Comparison of ENCODE assay signal across 30 mouse cellular contexts in the genomic region with DNA sequence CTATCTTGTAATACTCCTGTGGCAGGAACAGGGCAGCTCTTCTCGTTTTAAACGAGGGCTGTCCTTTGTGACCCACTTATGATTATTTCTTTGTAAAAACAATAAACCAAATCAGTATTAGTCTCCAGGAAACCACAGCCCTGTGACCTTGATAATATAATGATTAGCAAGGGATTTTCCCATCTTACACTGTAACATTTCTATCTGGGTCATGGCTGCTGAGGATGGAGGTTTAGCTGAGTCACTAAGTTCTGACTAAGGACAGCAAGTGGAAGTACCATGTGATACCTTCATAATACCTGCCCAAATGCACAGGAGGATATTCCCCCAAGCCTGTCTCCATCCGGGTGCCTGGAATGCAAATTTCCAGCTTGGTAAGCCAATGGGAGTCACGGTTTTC. TPM values are rescaled to one million over a fixed set of nuclear protein-coding genes. Genes with fewer than 3 reads are reported as not detected.
A peak's percentile ranks its signal among the peaks of the same experiment; 100 is the strongest.
DNase-seq lines count a peak whose midpoint lies in the region; ATAC-seq and TF ChIP-seq lines count a peak whose summit lies in the region.
"Had no signal": no experiment of that assay in that cellular context is flagged by ENCODE, and none has a peak within 500 bp of the region (broad histone marks: within the 10 kb centered on the region; RNA-seq: fewer than 3 reads in every experiment).

No protein-coding gene starts in this region.

- H3K36me3 ChIP-seq in CH12.LX (replicated peaks in 1 of 2; ENCODE audit: control insufficient read depth in 1 of 2, insufficient read depth in 1 of 2, low read length in 1 of 2) = no peaks in the 10 kb centered on the region
- no peaks in the 10 kb centered on the region for H3K36me3 ChIP-seq in intestine, embryonic 15.5 days
- H3K36me3 ChIP-seq: embryonic facial prominence, embryonic 10.5 days; embryonic facial prominence, embryonic 15.5 days; forebrain, embryonic 12.5 days; G1E; heart, embryonic 13.5 days; hindbrain, embryonic 10.5 days; hindbrain, embryonic 15.5 days; lung, embryonic 15.5 days; neural tube, embryonic 13.5 days had no signal

- peaks cover 4 to 35% of the 10 kb centered on the region in 2 experiments; a peak in 3 of 4 replicates for H3K4me1 ChIP-seq in CH12.LX (ENCODE audit: control insufficient read depth in 1 of 2, insufficient read depth in 2 of 2)
- H3K4me1 ChIP-seq in intestine, embryonic 15.5 days (replicated peaks) = no peaks in the 10 kb centered on the region
- H3K4me1 ChIP-seq: embryonic facial prominence, embryonic 15.5 days; heart, embryonic 13.5 days; hindbrain, embryonic 15.5 days; neural tube, embryonic 13.5 days had no signal

- H3K4me3 ChIP-seq in CH12.LX (replicated peaks in 1 of 3; ENCODE audit: low read depth in 2 of 3, low read length in 2 of 3, poor library complexity in 1 of 3) = no peak overlapping the region
- H3K4me3 ChIP-seq in intestine, embryonic 15.5 days (replicated peaks) = no peak overlapping the region
- H3K4me3 ChIP-seq: embryonic facial prominence, embryonic 10.5 days; embryonic facial prominence, embryonic 15.5 days; forebrain, embryonic 12.5 days; heart, adult 2 months; heart, embryonic 13.5 days; hindbrain, embryonic 10.5 days; hindbrain, embryonic 15.5 days; lung, embryonic 15.5 days; neural tube, embryonic 13.5 days had no signal

- no peak for TF ChIP-seq EP300 in CH12.LX (IDR thresholded peaks at IDR 0.05; ENCODE audit: low read length)

- no peaks in the 10 kb centered on the region for H3K27me3 ChIP-seq in CH12.LX (replicated peaks)
- no peaks in the 10 kb centered on the region for H3K27me3 ChIP-seq in intestine, embryonic 15.5 days (replicated peaks)
- H3K27me3 ChIP-seq: embryonic facial prominence, embryonic 15.5 days; forebrain, embryonic 12.5 days; heart, embryonic 13.5 days; hindbrain, embryonic 15.5 days; lung, embryonic 15.5 days; neural tube, embryonic 13.5 days; Patski had no signal

- no peaks in the 10 kb centered on the region for H3K9me3 ChIP-seq in CH12.LX (replicated peaks; ENCODE audit: low read length)
- H3K9me3 ChIP-seq in intestine, embryonic 15.5 days = no peaks in the 10 kb centered on the region
- H3K9me3 ChIP-seq: embryonic facial prominence, embryonic 10.5 days; embryonic facial prominence, embryonic 15.5 days; forebrain, embryonic 12.5 days; G1E; heart, embryonic 13.5 days; hindbrain, embryonic 10.5 days; hindbrain, embryonic 15.5 days; lung, embryonic 15.5 days; neural tube, embryonic 13.5 days had no signal

- no peak overlapping the region for H3K4me2 ChIP-seq in CH12.LX (ENCODE audit: insufficient read depth, low read depth, poor library complexity, severe bottlenecking)
- H3K4me2 ChIP-seq in intestine, embryonic 15.5 days (replicated peaks) = no peak overlapping the region
- H3K4me2 ChIP-seq: embryonic facial prominence, embryonic 15.5 days; forebrain, embryonic 12.5 days; heart, embryonic 13.5 days; hindbrain, embryonic 15.5 days; lung, embryonic 15.5 days; midbrain, embryonic 11.5 days; neural tube, embryonic 13.5 days had no signal

- TF ChIP-seq POLR2A in CH12.LX (IDR thresholded peaks at IDR 0.05; ENCODE audit: low read depth, low read length) = no peak

- no peak for TF ChIP-seq CTCF in CH12.LX (conservative IDR thresholded peaks at IDR 0.05 in 1 of 2, IDR thresholded peaks at IDR 0.05 in 1 of 2; ENCODE audit: low read depth in 2 of 2, low read length in 2 of 2)

- ATAC-seq in inflammation-experienced regulatory T-cells, adult 6 months = peak; percentile 86
- no peak for ATAC-seq in intestine, embryonic 15.5 days
- ATAC-seq: forebrain, postnatal 0 days; intestine, embryonic 16.5 days; Patski had no signal

- dilution Hi-C loops in CH12.LX (cut with MboI; ENCODE audit: extremely low pct_ligation_motif_present, extremely low pct_unique_long_range_greater_than_20kb, low sequenced_read_pairs) = no loop called here

- TF ChIP-seq RAD21 in CH12.LX (IDR thresholded peaks at IDR 0.05; ENCODE audit: low read depth, low read length) = no peak

- H3K9ac ChIP-seq in CH12.LX (ENCODE audit: insufficient read depth, low read depth) = no peak overlapping the region
- H3K9ac ChIP-seq in intestine, embryonic 15.5 days = no peak overlapping the region; the same call in 1 of the 2 replicates
- H3K9ac ChIP-seq: embryonic facial prominence, embryonic 15.5 days; forebrain, embryonic 12.5 days; forebrain, postnatal 0 days; heart, embryonic 13.5 days; hindbrain, embryonic 15.5 days; lung, embryonic 15.5 days; neural tube, embryonic 13.5 days had no signal

- in situ Hi-C loops in CH12.LX (cut with MboI; ENCODE audit: low pct_ligation_motif_present, low pct_unique_long_range_greater_than_20kb, low sequenced_read_pairs) = no loop called here

- WGBS in intestine, embryonic 15.5 days = 76% methylated on average over 4 of the region's 4 CpGs

- H3K27ac ChIP-seq in CH12.LX (ENCODE audit: insufficient read depth, low read depth) = no peak overlapping the region
- no peak overlapping the region for H3K27ac ChIP-seq in intestine, embryonic 15.5 days
- H3K27ac ChIP-seq: embryonic facial prominence, embryonic 10.5 days; embryonic facial prominence, embryonic 15.5 days; forebrain, embryonic 12.5 days; heart, adult 2 months; heart, embryonic 13.5 days; hindbrain, embryonic 10.5 days; hindbrain, embryonic 15.5 days; lung, embryonic 15.5 days; neural tube, embryonic 13.5 days had no signal

- DNase-seq in adrenal gland, adult 2 months = peak; percentile 55
- DNase-seq in adrenal gland, postnatal 10 days = no peak
- peak; percentile 43 for DNase-seq in 416B (ENCODE audit: low read depth)
- DNase-seq in CH12.LX (ENCODE audit: extremely low read depth) = peak; percentile 29
- no peak for DNase-seq in lung, postnatal 14 days
- DNase-seq: cerebellum, adult 2 months; cerebellum, postnatal 14 days; forebrain, postnatal 0 days; heart, adult 2 months; heart, postnatal 10 days; kidney, postnatal 14 days; liver; lung, postnatal 36 days; right cerebral cortex, postnatal 25 days; thymus, adult 18-20 months; thymus, postnatal 25 days had no signal

- no peaks in the 10 kb centered on the region for H3K79me2 ChIP-seq in CH12.LX (replicated peaks; ENCODE audit: control insufficient read depth, extremely low read depth, insufficient read depth, poor library complexity, severe bottlenecking)

TF ChIP-seq in CH12.LX, 34 proteins besides CTCF, POLR2A, EP300 and RAD21:
- TF ChIP-seq ZC3H11A (IDR thresholded peaks at IDR 0.05; ENCODE audit: low read depth, low read length) (no peak), TCF12 (IDR thresholded peaks at IDR 0.05; ENCODE audit: low read depth, low read length) (no peak), GABPA (IDR thresholded peaks at IDR 0.05; ENCODE audit: insufficient replicate concordance, low read depth, low read length) (no peak), MYC (IDR thresholded peaks at IDR 0.05; ENCODE audit: low read depth, low read length) (no peak), CHD1 (IDR thresholded peaks at IDR 0.05; ENCODE audit: low read depth, low read length) (no peak), JUN (IDR thresholded peaks at IDR 0.05; ENCODE audit: insufficient read depth, low read depth, low read length) (no peak), CHD2 (IDR thresholded peaks at IDR 0.05; ENCODE audit: low read length) (no peak), SIN3A (IDR thresholded peaks at IDR 0.05; ENCODE audit: low read length) (no peak), POLR2AphosphoS2 (IDR thresholded peaks at IDR 0.05; ENCODE audit: low read depth, low read length) (no peak), ZKSCAN1 (IDR thresholded peaks at IDR 0.05; ENCODE audit: borderline replicate concordance, low read depth, low read length) (no peak), ELF1 (IDR thresholded peaks at IDR 0.05; ENCODE audit: low read depth, low read length) (no peak), RCOR1 (conservative IDR thresholded peaks at IDR 0.05; ENCODE audit: low read depth, low read length) (no peak), MXI1 (IDR thresholded peaks at IDR 0.05; ENCODE audit: low read depth, low read length) (no peak), JUND (conservative IDR thresholded peaks at IDR 0.05; ENCODE audit: low read depth, low read length) (no peak), ETS1 (conservative IDR thresholded peaks at IDR 0.05; ENCODE audit: low read depth, low read length) (no peak), E2F4 (IDR thresholded peaks at IDR 0.05; ENCODE audit: insufficient replicate concordance, low read depth, low read length) (no peak)

RNA-seq across cellular contexts. Expression of gene Uspl1, which starts 23.7 kb away (rescaled TPM):
- 10 to 100 TPM; 28.5 to 40.7 TPM for total RNA-seq in adrenal gland, adult 2 months (2021)
- 3.2 and 4.2 TPM in 2 replicates for polyA plus RNA-seq in adrenal gland, adult 2 months (2012; rRNA removed)
- total RNA-seq in adrenal gland, postnatal 10 days (2021) = 10 to 100 TPM; 29.1 to 30.9 TPM
- total RNA-seq in CH12.LX (2012; rRNA removed) (37.9 and 46.8 TPM in 2 replicates), CH12.LX (2014; rRNA removed) (40.2 and 43.1 TPM in 2 replicates)
- 37.7 and 41.6 TPM in 2 replicates for polyA plus RNA-seq in CH12.LX (2012; ENCODE audit: insufficient read length, low read depth)
- 10 to 100 TPM; 33.6 to 38.3 (median 34.7) TPM for polyA plus RNA-seq in inflammation-experienced regulatory T-cells, adult 6 months (2017; shearing (Covaris generic))
- 33.7 and 37.1 TPM in 2 replicates for polyA plus RNA-seq in intestine, embryonic 15.5 days (2015; fragmentation: Nextera tagmentation; extraction: Ambion mirVana)

RNA-seq across cellular contexts. Expression of gene Hmgb1, which starts 23.8 kb away (rescaled TPM):
- 100 to 1,000 TPM; 128 to 135 TPM for total RNA-seq in adrenal gland, adult 2 months (2021)
- 5.1 and 7.5 TPM in 2 replicates for polyA plus RNA-seq in adrenal gland, adult 2 months (2012; rRNA removed)
- total RNA-seq in adrenal gland, postnatal 10 days (2021) = 100 to 1,000 TPM; 186 to 230 TPM
- total RNA-seq in CH12.LX (2012; rRNA removed) (288 and 491 TPM in 2 replicates), CH12.LX (2014; rRNA removed) (673 and 899 TPM in 2 replicates)
- polyA plus RNA-seq in CH12.LX (2012; ENCODE audit: insufficient read length, low read depth) = 227 and 266 TPM in 2 replicates
- 1,000 to 10,000 TPM in 1 of 3 experiments, 100 to 1,000 TPM in 2; 359 to 1,026 (median 583) TPM for polyA plus RNA-seq in inflammation-experienced regulatory T-cells, adult 6 months (2017; shearing (Covaris generic))
- 1,042 and 1,306 TPM in 2 replicates for polyA plus RNA-seq in intestine, embryonic 15.5 days (2015; fragmentation: Nextera tagmentation; extraction: Ambion mirVana)

Comparison
In these comparisons a context has a peak if more than half of its experiments do, and no peak if none do; other contexts are left out.
1. DNase-seq: peak in adrenal gland, adult 2 months (single experiment), 416B (single experiment) and CH12.LX (single experiment); none in adrenal gland, postnatal 10 days (single experiment) and lung, postnatal 14 days (single experiment).
2. RNA of gene Hmgb1, which starts 23.8 kb away (polyA plus RNA-seq): 1,042 to 1,306 TPM in intestine, embryonic 15.5 days, 359 to 1,026 TPM in inflammation-experienced regulatory T-cells, adult 6 months and 227 to 266 TPM in CH12.LX; 5.1 to 7.5 TPM in adrenal gland, adult 2 months; every median in the first group is over 10 times any median in the second.